Mouse (Mus musculus): Measurements from ENCODE around the gene Npdc1. TPM values are rescaled to one million over a fixed set of nuclear protein-coding genes. Genes with fewer than 3 reads are reported as not detected.
A peak's percentile ranks its signal among the peaks of the same experiment; 100 is the strongest.

Npdc1 gene
- polyA plus RNA-seq, 1 experiment from 2014 or later: 52.4 TPM

GRCm38 (mm10) chr2:25394281-25395221 is 4.6 kb upstream of the Npdc1 start:
- 43% methylated on average over 3 of the region's 3 CpGs for WGBS
- H3K4me1 ChIP-seq (ENCODE audit: insufficient read depth, low read length): peaks cover 20% of the 10 kb centered on the region
- H3K9ac ChIP-seq (replicated peaks; ENCODE audit: low read length): no peak overlapping the region
- no peak overlapping the region for H3K4me3 ChIP-seq (ENCODE audit: low read length)
- no peaks in the 10 kb centered on the region for H3K9me3 ChIP-seq (ENCODE audit: low read length)
- H3K27ac ChIP-seq (ENCODE audit: low read length): no peak overlapping the region
- ATAC-seq (ENCODE audit: low FRiP score, low TSS enrichment): no peak
- no peaks in the 10 kb centered on the region for H3K36me3 ChIP-seq (ENCODE audit: insufficient read depth, low read length)
- no peak overlapping the region for H3K4me2 ChIP-seq (replicated peaks; ENCODE audit: low read depth, low read length)
- H3K27me3 ChIP-seq (ENCODE audit: insufficient read depth, low read length): peaks cover 38% of the 10 kb centered on the region

- peak; percentile 66 for ATAC-seq (ENCODE audit: low FRiP score, low TSS enrichment)
- H3K27ac ChIP-seq (ENCODE audit: low read length): no peak within 1 kb of the TSS
- peak within 1 kb of the TSS; percentile 43 for H3K9ac ChIP-seq (replicated peaks; ENCODE audit: low read length)
- WGBS: 1% methylated on average over 53 of the region's 57 CpGs
- H3K9me3 ChIP-seq (ENCODE audit: low read length): no peaks in the 10 kb centered on the region
- peaks cover 20% of the 10 kb centered on the region for H3K4me1 ChIP-seq (ENCODE audit: insufficient read depth, low read length)
- H3K27me3 ChIP-seq (ENCODE audit: insufficient read depth, low read length): peaks cover 51% of the 10 kb centered on the region
- peak within 1 kb of the TSS; percentile 43 for H3K4me3 ChIP-seq (ENCODE audit: low read length)
- H3K4me2 ChIP-seq (replicated peaks; ENCODE audit: low read depth, low read length): peak within 1 kb of the TSS; percentile 63
- no peaks in the 10 kb centered on the region for H3K36me3 ChIP-seq (ENCODE audit: insufficient read depth, low read length)
Measured at GRCm38 (mm10) chr2:25395721-25396596, 3.2 kb upstream of the Npdc1 start, which contains the start of gene Entpd2. TSS of gene Entpd2 (plus strand) at chr2:25395874.

DNA sequence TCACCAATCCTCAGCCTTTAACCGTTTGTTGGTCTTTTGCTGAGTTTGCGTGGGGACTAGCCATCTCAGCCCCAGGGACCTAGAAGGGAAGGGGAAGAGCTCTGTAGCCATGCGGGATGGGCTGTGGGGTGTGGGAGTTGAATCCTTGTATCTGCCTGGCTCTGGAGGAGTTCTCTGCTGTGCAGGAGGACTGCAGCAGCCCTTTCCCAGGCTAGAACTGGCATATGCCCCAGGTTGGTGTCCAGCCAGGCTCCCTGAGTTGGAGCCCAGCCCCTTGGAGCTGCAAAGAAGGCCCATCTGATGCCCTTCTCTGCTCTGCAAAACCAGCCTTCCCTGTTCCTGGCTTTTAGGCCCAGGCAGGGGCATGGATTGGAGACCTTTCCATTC is 2.6 kb upstream of the Npdc1 start:
- no peaks in the 10 kb centered on the region for H3K36me3 ChIP-seq (ENCODE audit: insufficient read depth, low read length)
- WGBS: 41% methylated on average over 3 of the region's 3 CpGs
- H3K27ac ChIP-seq (ENCODE audit: low read length): no peak overlapping the region
- H3K9ac ChIP-seq (replicated peaks; ENCODE audit: low read length): peak overlapping the region; percentile 43
- peaks cover 20% of the 10 kb centered on the region for H3K4me1 ChIP-seq (ENCODE audit: insufficient read depth, low read length)
- H3K27me3 ChIP-seq (ENCODE audit: insufficient read depth, low read length): peaks cover 56% of the 10 kb centered on the region
- no peaks in the 10 kb centered on the region for H3K9me3 ChIP-seq (ENCODE audit: low read length)
- no peak for ATAC-seq (ENCODE audit: low FRiP score, low TSS enrichment)
- peak overlapping the region; percentile 63 for H3K4me2 ChIP-seq (replicated peaks; ENCODE audit: low read depth, low read length)
- peak overlapping the region; percentile 43 for H3K4me3 ChIP-seq (ENCODE audit: low read length)

DNA sequence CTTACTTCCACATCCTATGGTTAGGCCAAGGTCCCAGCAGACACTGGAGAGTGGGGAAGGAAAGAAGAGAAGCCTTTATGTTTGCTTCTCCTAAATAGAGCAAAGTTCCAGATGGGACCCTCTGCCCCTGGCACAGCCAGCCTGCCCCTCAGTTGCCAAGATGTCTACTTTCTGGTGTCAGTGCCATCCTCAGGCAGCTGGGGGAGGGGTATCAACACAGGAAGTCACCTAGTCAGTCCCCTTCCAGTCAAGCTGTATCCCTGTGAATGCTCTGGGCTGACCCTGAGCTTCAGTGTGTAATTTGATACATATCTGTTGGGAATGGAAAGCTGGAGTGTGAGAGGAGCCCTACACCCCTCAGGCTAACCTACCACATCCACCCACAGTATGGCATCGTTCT is 2.1 kb upstream of the Npdc1 start:
- no peaks in the 10 kb centered on the region for H3K9me3 ChIP-seq (ENCODE audit: low read length)
- peaks cover 58% of the 10 kb centered on the region for H3K27me3 ChIP-seq (ENCODE audit: insufficient read depth, low read length)
- WGBS: 46% methylated on average over 1 of the region's 1 CpGs
- H3K27ac ChIP-seq (ENCODE audit: low read length): no peak overlapping the region
- peaks cover 20% of the 10 kb centered on the region for H3K4me1 ChIP-seq (ENCODE audit: insufficient read depth, low read length)
- H3K9ac ChIP-seq (replicated peaks; ENCODE audit: low read length): no peak overlapping the region
- no peak for ATAC-seq (ENCODE audit: low FRiP score, low TSS enrichment)
- H3K4me3 ChIP-seq (ENCODE audit: low read length): no peak overlapping the region
- H3K4me2 ChIP-seq (replicated peaks; ENCODE audit: low read depth, low read length): no peak overlapping the region
- H3K36me3 ChIP-seq (ENCODE audit: insufficient read depth, low read length): no peaks in the 10 kb centered on the region

- 92% methylated on average over 7 of the region's 7 CpGs for WGBS
- Histone ChIP-seq H3K4me3 (ENCODE audit: low read length) (no peak overlapping the region), H3K27me3 (ENCODE audit: insufficient read depth, low read length) (peaks cover 59% of the 10 kb centered on the region), H3K9me3 (ENCODE audit: low read length) (no peaks in the 10 kb centered on the region), H3K4me1 (ENCODE audit: insufficient read depth, low read length) (peaks cover 23% of the 10 kb centered on the region), H3K9ac (replicated peaks; ENCODE audit: low read length) (no peak overlapping the region), H3K4me2 (replicated peaks; ENCODE audit: low read depth, low read length) (no peak overlapping the region), H3K27ac (ENCODE audit: low read length) (no peak overlapping the region), H3K36me3 (ENCODE audit: insufficient read depth, low read length) (no peaks in the 10 kb centered on the region)
- no peak for ATAC-seq (ENCODE audit: low FRiP score, low TSS enrichment)
Measured at GRCm38 (mm10) chr2:25398065-25398464, 1.1 kb upstream of the Npdc1 start.

- no peaks in the 10 kb centered on the region for H3K9me3 ChIP-seq (ENCODE audit: low read length)
- H3K27ac ChIP-seq (ENCODE audit: low read length): no peak overlapping the region
- H3K9ac ChIP-seq (replicated peaks; ENCODE audit: low read length): no peak overlapping the region
- H3K4me2 ChIP-seq (replicated peaks; ENCODE audit: low read depth, low read length): peak overlapping the region; percentile 40
- peak overlapping the region; percentile 14; the same call in 1 of the 2 replicates for H3K4me3 ChIP-seq (ENCODE audit: low read length)
- ATAC-seq (ENCODE audit: low FRiP score, low TSS enrichment): no peak
- WGBS: 19% methylated on average over 16 of the region's 16 CpGs
- H3K4me1 ChIP-seq (ENCODE audit: insufficient read depth, low read length): peaks cover 26% of the 10 kb centered on the region
- H3K27me3 ChIP-seq (ENCODE audit: insufficient read depth, low read length): peaks cover 64% of the 10 kb centered on the region
- H3K36me3 ChIP-seq (ENCODE audit: insufficient read depth, low read length): no peaks in the 10 kb centered on the region
Measured at GRCm38 (mm10) chr2:25400291-25400690, 1.1 kb downstream of the Npdc1 start.

GRCm38 (mm10) chr2:25400764-25401163 is 1.6 kb downstream of the Npdc1 start:
- 3% methylated on average over 17 of the region's 17 CpGs for WGBS
- Histone ChIP-seq H3K27ac (ENCODE audit: low read length) (no peak overlapping the region), H3K9me3 (ENCODE audit: low read length) (no peaks in the 10 kb centered on the region), H3K4me3 (ENCODE audit: low read length) (peak overlapping the region; percentile 14; the same call in 1 of the 2 replicates), H3K9ac (replicated peaks; ENCODE audit: low read length) (no peak overlapping the region), H3K4me2 (replicated peaks; ENCODE audit: low read depth, low read length) (peak overlapping the region; percentile 40), H3K4me1 (ENCODE audit: insufficient read depth, low read length) (peaks cover 22% of the 10 kb centered on the region), H3K27me3 (ENCODE audit: insufficient read depth, low read length) (peaks cover 60% of the 10 kb centered on the region), H3K36me3 (ENCODE audit: insufficient read depth, low read length) (no peaks in the 10 kb centered on the region)
- ATAC-seq (ENCODE audit: low FRiP score, low TSS enrichment): no peak

DNA sequence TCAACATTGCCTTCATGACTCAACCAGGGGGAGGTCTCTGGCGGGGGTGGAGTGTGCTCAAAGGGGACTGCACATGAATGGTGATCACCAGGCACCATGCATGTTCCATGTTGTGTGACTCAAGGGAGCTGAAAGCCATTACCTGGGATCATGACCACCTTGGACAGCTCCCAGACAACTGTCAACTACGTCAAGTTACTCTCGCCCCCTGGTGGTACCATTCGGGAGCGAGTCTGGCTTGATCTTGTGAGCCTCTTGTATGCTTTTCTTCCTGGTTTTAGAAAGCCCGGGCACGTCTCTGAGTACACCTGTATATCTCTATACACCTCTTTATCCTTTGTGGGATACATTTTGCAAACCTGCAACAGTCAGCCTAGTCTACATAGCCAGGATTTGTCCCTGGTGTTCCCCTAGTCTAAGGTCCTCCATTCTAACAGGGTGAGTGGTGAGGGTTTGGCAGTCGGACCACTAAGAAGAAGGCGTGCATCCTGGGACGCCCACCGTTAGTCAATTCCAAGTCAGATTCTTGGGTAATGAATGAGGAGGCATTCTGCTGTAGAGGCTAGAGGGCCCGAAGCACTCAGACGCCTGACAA is 3.3 kb downstream of the Npdc1 start:
- peak; percentile 29 for ATAC-seq (ENCODE audit: low FRiP score, low TSS enrichment)
- H3K36me3 ChIP-seq (ENCODE audit: insufficient read depth, low read length): no peaks in the 10 kb centered on the region
- under 1% methylated on average over 13 of the region's 13 CpGs for WGBS
- peak overlapping the region; percentile 81 for H3K4me3 ChIP-seq (ENCODE audit: low read length)
- H3K9me3 ChIP-seq (ENCODE audit: low read length): no peaks in the 10 kb centered on the region
- H3K4me2 ChIP-seq (replicated peaks; ENCODE audit: low read depth, low read length): peak overlapping the region; percentile 90
- no peak overlapping the region for H3K27ac ChIP-seq (ENCODE audit: low read length)
- H3K27me3 ChIP-seq (ENCODE audit: insufficient read depth, low read length): peaks cover 47% of the 10 kb centered on the region
- peaks cover 13% of the 10 kb centered on the region for H3K4me1 ChIP-seq (ENCODE audit: insufficient read depth, low read length)
- H3K9ac ChIP-seq (replicated peaks; ENCODE audit: low read length): peak overlapping the region; percentile 75; the same call in 1 of the 2 replicates

DNA sequence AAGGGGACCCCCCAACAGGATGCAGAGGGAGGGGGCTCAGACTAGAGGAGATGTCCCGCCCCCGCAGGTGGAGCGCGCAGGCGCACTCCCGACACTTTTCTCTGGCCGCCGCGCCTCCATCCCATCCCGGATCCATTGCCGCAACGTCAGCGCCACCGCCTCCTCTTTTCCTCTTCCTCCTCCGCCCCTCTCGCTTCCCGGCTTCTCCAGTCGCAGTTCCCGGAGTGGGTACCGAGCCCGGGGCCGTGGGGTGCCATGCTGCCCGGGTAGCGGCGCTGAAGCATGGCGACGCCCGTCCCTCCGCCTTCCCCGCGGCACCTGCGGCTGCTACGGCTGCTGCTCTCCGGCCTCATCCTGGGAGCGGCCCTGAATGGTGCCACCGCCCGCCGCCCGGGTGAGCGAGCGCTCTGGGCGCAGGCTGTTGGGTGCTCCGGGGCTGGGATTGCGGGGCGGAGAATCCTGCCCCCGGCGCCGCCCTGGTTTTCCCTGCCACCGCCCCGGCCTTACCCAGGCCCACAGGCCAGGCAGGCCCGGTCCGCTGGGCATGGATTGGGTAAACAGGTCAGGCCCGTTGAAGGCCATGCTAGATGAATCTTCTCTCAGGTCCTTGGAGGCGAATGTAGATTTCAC is 3.9 kb downstream of the Npdc1 start:
- H3K27me3 ChIP-seq (ENCODE audit: insufficient read depth, low read length): peaks cover 41% of the 10 kb centered on the region
- no peaks in the 10 kb centered on the region for H3K9me3 ChIP-seq (ENCODE audit: low read length)
- no peak overlapping the region for H3K27ac ChIP-seq (ENCODE audit: low read length)
- peak; percentile 52; the same call in 1 of the 2 replicates for ATAC-seq (ENCODE audit: low FRiP score, low TSS enrichment)
- WGBS: under 1% methylated on average over 52 of the region's 54 CpGs
- peak overlapping the region; percentile 75 for H3K9ac ChIP-seq (replicated peaks; ENCODE audit: low read length)
- H3K36me3 ChIP-seq (ENCODE audit: insufficient read depth, low read length): no peaks in the 10 kb centered on the region
- H3K4me1 ChIP-seq (ENCODE audit: insufficient read depth, low read length): peaks cover 13% of the 10 kb centered on the region
- H3K4me2 ChIP-seq (replicated peaks; ENCODE audit: low read depth, low read length): peak overlapping the region; percentile 90
- peak overlapping the region; percentile 81 for H3K4me3 ChIP-seq (ENCODE audit: low read length)

All from kidney, embryonic 16.5 days (tissue).